Mouse (Mus musculus): ENCODE measurements around the gene Dctn5.

DNA sequence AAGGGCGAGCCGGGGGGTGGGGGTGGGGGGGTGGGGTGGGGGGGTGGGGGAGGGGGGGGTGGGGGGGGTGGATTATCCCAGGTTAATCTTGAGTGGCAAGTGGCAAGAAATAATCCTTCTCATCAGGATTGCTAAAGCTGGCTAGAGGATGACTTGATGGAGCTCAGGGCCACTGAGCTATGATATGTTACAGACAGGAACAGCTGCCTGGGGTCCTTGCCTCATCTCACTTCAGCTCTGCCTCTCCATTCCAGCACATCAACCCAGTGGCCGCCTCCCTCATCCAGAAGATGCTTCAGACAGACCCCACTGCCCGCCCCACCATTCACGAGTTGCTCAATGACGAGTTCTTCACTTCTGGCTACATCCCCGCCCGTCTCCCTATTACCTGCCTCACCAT is 30.9 kb downstream of the Dctn5 start:
- no peak for TF ChIP-seq CTCF (IDR thresholded peaks at IDR 0.05; ENCODE audit: low read depth)
- TF ChIP-seq EP300 (IDR thresholded peaks at IDR 0.05; ENCODE audit: low read depth), result no peak
